Mouse (Mus musculus): ENCODE results near the gene Erc2. TPM values are rescaled to one million over a fixed set of nuclear protein-coding genes. Genes with fewer than 3 reads are reported as not detected.

The Erc2 gene
- not detected for total RNA-seq (2023)

GRCm38 (mm10) chr14:27622176-27622922 is at the start of gene Erc2:
Erc2 (plus strand) TSS chr14:27622428.

GRCm38 (mm10) chr14:28504101-28505050 is 882.1 kb downstream of the Erc2 start, which contains the start of gene Wnt5a:
Wnt5a (plus strand) TSS chr14:28504750.

Other genes with a start within 250 kb of the Erc2 start
- gene Fam208a, start 193.6 kb upstream of the Erc2 start, total RNA-seq (2023): 10 to 100 TPM; 57.3 to 67.2 TPM
- 10 to 100 TPM; 16.8 to 17.4 TPM for gene Ccdc66, start 114.0 kb upstream of the Erc2 start, total RNA-seq (2023)